Mouse (Mus musculus): ENCODE data around the gene Lsm12. TPM values are rescaled to one million over a fixed set of nuclear protein-coding genes. Genes with fewer than 3 reads are reported as not detected.

Lsm12 gene
- polyA plus RNA-seq, 1 experiment, result 93.7 TPM

DNA sequence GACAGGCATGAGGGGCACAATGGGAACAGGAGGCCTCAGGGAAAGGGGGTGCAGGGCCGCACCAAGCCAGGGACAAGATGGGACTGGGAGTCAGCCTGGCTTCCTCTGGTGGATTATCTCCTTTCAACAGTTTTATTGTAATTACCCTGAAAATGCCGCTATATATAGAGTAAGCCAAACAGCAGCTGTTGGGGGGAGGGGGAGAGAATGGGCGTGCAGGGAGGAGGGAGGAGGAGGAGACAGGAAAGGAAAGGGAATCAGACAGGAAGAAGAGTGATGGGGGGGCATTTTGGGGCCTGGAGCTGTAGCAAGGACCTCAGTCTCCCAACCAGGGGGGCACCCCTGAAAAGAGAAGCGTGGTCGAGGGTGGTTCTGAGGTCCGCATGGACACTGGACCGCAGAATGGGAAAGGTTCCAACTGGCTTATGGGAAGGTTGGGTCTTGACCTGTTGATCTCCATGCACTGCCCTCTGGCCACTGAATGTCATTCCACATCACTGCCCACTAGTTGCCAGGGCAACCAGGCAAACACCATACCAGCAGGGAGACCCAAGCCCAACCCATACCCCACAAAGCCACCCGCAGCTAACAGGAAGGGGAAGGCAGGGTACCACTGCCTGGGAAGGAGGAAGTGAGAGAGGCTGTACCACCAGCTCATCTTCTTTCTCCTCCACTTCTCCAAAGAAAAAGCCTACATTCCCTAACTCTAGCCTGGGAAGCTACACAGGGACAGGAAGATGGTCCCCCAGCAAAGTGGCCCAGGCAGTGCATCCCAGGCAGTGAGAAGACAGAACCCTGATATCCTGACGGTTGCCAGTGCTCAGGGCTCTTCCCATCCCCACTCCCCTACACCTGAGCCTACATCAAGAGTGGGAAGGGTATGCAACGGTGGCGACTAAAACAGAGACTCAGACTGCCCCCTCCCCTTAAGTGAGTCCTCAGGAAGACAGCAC lies 23.0 kb upstream of the Lsm12 start:
- H3K27ac ChIP-seq (replicated peaks; ENCODE audit: low read depth, low read length), result peak overlapping the region; percentile 66
- no peak overlapping the region for H3K4me3 ChIP-seq (ENCODE audit: insufficient read depth, low read depth, low read length)
- H3K4me1 ChIP-seq (ENCODE audit: control insufficient read depth, insufficient read depth, insufficient read length, low read length), result peaks cover 30% of the 10 kb centered on the region

DNA sequence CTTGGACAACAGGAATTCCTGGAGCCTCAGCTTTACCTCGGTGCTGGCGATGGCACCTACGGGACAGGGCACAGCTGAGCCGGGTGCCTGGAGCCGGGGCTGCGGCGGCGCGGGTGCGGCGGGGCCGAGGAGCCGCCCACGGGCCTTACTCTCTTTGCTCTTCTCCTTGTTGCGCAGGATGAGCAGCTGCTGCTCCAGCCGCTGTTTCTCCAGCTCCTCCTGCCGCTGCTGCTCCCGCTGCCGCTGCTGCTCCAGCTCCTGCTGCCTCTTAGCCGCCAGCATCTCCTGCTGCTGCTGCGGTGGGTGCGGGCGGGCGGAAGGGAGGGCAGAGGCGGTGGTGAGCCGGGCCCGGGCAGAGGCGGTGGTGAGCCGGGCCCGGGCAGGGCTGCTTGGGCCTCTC lies 21.4 kb upstream of the Lsm12 start:
- Histone ChIP-seq H3K27ac (replicated peaks; ENCODE audit: low read depth, low read length) (no peak overlapping the region), H3K4me1 (ENCODE audit: control insufficient read depth, insufficient read depth, insufficient read length, low read length) (peaks cover 28% of the 10 kb centered on the region), H3K4me3 (ENCODE audit: insufficient read depth, low read depth, low read length) (no peak overlapping the region)

DNA sequence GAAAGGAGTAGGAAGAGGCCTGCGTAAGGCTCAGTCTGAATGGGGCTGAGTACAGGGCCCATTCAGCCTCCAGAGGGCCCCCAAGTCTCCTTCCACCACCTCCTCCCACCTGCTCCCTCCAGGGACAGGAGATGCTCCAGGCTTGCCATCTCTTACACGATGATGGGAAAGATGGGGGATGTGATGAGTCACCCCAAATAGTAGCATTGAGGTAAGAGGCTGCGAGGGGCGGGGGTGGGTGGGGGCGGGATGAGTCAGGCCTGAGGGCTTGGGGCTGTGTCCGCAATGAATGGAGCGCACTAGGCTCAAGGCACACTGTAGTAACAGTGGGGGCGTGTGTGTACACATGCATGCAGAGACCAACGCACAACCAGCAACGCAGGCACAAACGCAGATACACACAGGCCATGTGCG lies 16.3 kb upstream of the Lsm12 start:
- no peaks in the 10 kb centered on the region for H3K4me1 ChIP-seq (ENCODE audit: control insufficient read depth, insufficient read depth, insufficient read length, low read length)
- H3K27ac ChIP-seq (replicated peaks; ENCODE audit: low read depth, low read length), result no peak overlapping the region
- H3K4me3 ChIP-seq (ENCODE audit: insufficient read depth, low read depth, low read length), result no peak overlapping the region

DNA sequence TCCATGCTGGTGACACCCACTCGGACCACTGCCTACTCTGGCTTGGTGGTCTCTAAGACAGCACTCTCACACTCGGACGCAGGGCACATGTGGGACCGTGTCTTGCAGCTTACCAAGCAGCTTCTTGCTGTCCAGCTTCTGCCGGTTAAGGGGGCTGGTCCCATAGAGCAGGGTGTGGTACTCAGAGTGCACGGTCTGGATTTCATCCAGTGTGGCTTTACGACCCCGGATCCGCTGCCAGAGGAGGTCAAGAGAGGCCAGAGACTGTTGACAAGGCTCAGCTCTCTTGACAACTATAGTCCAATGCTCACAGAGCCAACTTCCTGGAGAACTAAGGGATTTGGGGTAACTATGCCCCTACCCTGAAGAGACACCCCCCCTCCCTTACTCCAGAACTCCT lies 14.8 kb upstream of the Lsm12 start:
- H3K4me3 ChIP-seq (ENCODE audit: insufficient read depth, low read depth, low read length), result no peak overlapping the region
- no peak overlapping the region for H3K27ac ChIP-seq (replicated peaks; ENCODE audit: low read depth, low read length)
- no peaks in the 10 kb centered on the region for H3K4me1 ChIP-seq (ENCODE audit: control insufficient read depth, insufficient read depth, insufficient read length, low read length)

DNA sequence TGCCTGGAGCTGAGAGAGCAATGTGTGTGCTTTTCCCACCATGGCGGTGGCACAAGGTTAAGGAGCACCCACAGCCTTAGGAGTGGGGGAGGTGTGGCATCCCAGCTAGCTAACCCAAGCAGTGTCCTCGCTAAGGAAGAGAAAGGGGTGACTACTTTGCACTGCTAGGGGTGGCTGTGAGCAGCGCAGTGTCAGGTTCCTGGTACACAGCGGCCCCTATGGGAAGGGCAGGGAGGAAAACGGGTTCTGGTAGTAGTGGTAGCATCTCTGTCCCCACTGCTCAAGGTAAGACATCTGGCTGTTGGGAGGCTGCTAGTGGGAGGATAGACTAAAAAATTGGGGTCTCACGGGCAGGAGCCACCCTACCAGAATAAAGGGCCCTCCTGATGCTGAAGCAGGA lies 13.1 kb upstream of the Lsm12 start:
- Histone ChIP-seq H3K27ac (replicated peaks; ENCODE audit: low read depth, low read length) (no peak overlapping the region), H3K4me1 (ENCODE audit: control insufficient read depth, insufficient read depth, insufficient read length, low read length) (no peaks in the 10 kb centered on the region), H3K4me3 (ENCODE audit: insufficient read depth, low read depth, low read length) (no peak overlapping the region)

DNA sequence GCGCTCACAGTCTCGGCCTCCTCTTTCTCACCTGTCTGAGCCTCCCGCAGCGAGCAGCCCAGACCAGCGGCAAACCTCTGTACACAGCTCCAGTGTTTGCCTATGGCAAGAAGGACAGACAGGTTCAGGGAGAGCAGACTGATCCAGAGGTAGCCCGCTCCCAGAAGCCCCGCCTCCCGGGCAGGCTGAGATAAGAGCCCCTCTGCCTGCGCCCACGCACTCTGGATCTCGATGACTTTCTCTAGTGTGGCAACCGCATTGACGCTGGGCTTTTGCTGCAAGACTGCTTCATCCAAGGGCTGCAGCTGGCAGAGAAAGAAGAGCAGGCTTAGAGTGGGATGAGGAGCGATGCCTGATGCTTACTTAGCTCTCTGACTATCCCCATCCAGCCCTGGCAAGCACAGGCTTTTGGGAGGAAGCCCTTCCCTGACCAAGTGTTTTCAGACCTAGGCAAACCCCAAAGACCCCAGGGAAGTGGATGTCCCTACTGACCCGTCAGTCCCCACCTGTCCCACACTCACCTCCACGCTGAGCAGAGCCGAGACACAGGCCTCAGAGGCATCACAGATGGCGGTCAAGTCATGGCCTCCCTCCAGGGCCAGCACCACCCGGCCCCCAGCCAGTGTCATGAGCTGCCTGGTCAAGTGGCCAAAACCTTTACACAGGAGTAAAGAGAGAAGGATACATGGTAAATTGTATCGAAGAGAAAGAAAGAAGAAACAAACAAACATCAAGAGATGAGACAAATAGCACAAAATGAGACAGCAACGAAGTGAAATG lies 11.1 kb upstream of the Lsm12 start:
- H3K27ac ChIP-seq (replicated peaks; ENCODE audit: low read depth, low read length), result no peak overlapping the region
- H3K4me1 ChIP-seq (ENCODE audit: control insufficient read depth, insufficient read depth, insufficient read length, low read length), result no peaks in the 10 kb centered on the region
- no peak overlapping the region for H3K4me3 ChIP-seq (ENCODE audit: insufficient read depth, low read depth, low read length)

DNA sequence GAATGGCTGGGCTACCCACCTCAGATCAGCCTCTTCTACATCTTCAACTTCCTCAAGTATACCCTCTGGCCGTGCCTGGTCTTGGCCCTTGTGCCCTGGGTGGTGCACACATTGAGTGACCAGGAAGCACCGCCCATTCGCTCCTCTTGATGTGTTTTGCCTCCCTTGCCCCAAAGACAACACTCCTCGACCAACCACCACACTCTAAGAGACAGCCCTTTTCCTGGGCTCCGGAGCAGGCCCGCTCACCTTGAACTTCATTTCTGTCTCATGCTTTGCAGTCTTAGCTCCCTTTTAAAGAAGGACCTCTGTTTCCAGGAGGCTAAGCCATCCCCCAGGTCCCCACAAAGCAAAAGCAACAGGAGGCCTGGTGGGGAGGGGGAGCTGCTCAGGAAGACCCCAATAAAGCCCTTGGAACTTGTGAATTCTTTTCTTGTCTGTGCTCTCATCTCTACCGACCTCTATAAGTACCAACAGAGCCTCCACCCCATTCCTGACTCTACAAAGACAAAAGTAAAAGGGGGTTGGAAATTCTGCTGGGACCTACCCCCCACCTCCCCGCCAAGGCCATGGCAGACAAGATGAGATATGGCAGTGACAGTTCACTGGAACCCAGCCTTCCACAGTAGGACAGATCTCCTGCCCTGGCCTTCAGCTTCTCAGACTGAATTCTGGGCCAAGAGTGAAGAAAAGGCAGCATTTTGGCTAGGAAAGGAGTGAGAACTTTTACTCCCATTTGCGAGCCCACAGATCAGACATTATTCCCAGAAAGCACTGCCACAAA lies 8.8 kb upstream of the Lsm12 start:
- Histone ChIP-seq H3K4me1 (ENCODE audit: control insufficient read depth, insufficient read depth, insufficient read length, low read length) (no peaks in the 10 kb centered on the region), H3K4me3 (ENCODE audit: insufficient read depth, low read depth, low read length) (no peak overlapping the region), H3K27ac (replicated peaks; ENCODE audit: low read depth, low read length) (no peak overlapping the region)

DNA sequence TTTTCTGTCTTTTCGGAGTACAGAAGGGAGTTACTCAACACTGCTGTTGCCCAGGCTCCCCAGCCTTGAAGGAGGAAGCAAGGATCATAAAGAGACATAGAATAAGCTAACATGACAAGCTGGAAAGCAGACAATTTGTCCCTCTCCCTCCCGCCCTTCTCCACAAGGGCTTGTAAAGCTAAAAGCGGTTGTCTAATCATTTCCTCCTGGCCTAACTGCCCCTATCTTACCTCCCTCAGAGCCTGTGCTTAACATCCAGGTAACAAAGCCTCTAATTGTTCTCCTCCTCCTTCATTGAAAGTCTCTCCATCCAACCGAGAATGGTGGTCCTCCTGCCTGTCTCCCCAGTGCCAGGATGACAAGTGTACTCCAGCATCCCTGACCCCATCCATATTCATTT lies 5.8 kb upstream of the Lsm12 start:
- Histone ChIP-seq H3K4me1 (ENCODE audit: control insufficient read depth, insufficient read depth, insufficient read length, low read length) (no peaks in the 10 kb centered on the region), H3K27ac (replicated peaks; ENCODE audit: low read depth, low read length) (no peak overlapping the region), H3K4me3 (ENCODE audit: insufficient read depth, low read depth, low read length) (no peak overlapping the region)

DNA sequence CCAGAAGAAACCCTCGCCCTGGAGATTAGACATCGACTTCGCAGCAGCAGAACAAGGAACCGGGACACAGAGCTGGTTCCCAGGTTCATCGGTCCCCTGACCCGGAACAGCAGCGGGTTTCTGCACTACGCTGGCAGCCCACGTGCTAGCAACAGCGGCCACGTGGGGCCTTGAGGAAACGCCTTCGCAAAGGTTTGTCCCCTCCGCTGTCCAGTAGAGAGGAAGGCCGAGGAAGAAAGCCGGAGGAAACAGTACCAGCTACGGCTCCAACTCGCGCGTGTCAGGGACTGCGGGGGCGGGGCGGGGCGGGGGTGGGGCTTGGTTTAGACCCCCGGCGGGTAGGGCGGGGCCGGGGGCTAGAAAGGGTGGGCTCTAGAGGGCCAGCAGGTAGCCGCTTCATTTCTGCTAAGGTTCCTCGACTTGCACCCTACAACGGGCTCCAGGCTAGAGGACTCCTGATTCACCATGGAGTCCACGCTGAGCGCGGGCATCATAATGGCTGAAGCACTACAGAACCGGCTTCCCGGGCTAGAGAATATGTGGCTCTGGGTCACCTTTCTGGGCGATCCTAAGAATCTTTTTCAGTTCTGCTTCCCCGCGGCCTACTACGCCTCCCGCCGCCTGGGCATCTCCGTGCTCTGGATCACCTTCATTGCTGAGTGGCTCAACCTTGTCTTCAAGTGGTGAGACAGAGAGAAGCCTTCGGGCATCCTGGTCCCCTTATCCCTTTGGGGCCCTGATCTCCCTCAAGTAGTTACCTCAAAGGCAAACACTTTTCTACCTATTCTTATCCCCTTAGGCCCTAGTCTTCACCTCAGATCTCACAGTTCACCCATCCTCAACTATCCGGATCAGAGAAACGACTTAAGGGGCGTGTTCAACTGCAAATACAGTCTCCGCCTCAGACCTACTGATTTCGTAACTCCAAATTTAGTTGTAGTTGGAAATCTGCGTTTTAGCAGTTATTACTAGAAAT lies 4.7 kb upstream of the Lsm12 start, which contains the start of gene G6pc3:
G6pc3 (plus strand) TSS at position 160 of the 976 bp plus-strand sequence.
- Histone ChIP-seq H3K4me1 (ENCODE audit: control insufficient read depth, insufficient read depth, insufficient read length, low read length) (no peaks in the 10 kb centered on the region), H3K4me3 (ENCODE audit: insufficient read depth, low read depth, low read length) (peak within 1 kb of the TSS; percentile 65), H3K27ac (replicated peaks; ENCODE audit: low read depth, low read length) (peak within 1 kb of the TSS; percentile 23; the same call in 1 of the 2 replicates)

DNA sequence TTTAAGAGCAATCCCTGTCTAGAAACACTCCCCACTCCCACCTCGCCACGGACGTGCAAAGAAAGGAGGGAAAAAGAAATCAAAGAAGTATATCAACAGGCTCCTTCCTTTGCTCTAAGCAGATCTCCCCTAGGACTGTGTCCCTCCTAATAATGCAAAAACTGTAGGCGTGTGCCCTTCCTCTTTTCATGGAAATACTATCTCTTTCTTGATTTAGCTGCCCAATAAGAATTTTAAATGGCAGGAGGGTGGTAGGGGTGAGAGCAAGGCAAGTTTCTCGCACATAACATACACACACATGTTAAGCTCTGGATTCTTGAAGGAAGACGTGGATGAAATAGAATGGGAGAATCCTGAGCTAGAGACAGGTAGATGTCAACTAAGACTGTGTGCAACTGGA lies 3.9 kb upstream of the Lsm12 start:
- peak overlapping the region; percentile 23; the same call in 1 of the 2 replicates for H3K27ac ChIP-seq (replicated peaks; ENCODE audit: low read depth, low read length)
- H3K4me1 ChIP-seq (ENCODE audit: control insufficient read depth, insufficient read depth, insufficient read length, low read length), result 0 out of 2 replicates have a peak, but pooled peaks cover 3% of the 10 kb centered on the region
- H3K4me3 ChIP-seq (ENCODE audit: insufficient read depth, low read depth, low read length), result peak overlapping the region; percentile 52

DNA sequence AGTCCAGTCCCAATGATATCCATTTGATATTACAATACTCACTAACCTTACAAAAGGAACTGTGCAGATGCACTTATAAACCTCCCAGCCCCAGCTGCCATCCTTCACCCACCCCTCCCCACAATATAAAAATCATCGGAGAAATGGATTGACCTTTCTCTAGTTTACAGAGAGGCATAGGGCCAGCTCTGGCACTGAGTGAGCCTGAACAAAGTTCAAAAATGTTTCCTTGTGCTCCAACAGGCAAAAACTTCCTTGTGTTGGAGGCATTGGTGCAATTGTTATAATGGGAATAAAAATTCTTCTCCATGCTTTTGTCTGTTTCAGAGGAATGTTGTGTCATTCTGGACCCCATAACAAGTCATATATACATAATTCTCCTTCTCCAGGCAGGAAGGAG lies 1.1 kb upstream of the Lsm12 start:
- Histone ChIP-seq H3K4me1 (ENCODE audit: control insufficient read depth, insufficient read depth, insufficient read length, low read length) (0 out of 2 replicates have a peak, but pooled peaks cover 7% of the 10 kb centered on the region), H3K27ac (replicated peaks; ENCODE audit: low read depth, low read length) (no peak overlapping the region)

DNA sequence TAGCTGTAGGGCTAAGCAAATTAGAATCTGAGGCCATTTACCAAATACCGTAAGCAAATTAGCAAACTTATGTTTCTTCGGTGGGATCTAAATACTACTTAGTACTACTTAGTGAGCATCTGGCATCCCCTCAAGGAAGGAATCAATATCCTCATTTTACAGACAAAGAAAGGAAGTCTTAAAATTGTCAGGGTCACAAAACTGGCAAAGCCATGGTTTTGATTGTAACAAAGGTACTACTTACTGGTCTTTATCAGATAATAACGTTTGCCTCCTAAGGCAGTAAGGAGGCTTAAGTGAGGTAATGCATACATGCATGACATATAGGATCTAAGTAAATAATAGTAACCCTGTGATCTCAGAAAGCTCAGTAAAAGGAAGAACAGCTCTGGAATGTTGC lies 581 bp upstream of the Lsm12 start:
- Histone ChIP-seq H3K4me3 (ENCODE audit: insufficient read depth, low read depth, low read length) (no peak overlapping the region), H3K27ac (replicated peaks; ENCODE audit: low read depth, low read length) (no peak overlapping the region)

More for the DNA sequence above, 1.1 kb upstream of the Lsm12 start:
- no peak overlapping the region for H3K4me3 ChIP-seq (ENCODE audit: insufficient read depth, low read depth, low read length)

DNA sequence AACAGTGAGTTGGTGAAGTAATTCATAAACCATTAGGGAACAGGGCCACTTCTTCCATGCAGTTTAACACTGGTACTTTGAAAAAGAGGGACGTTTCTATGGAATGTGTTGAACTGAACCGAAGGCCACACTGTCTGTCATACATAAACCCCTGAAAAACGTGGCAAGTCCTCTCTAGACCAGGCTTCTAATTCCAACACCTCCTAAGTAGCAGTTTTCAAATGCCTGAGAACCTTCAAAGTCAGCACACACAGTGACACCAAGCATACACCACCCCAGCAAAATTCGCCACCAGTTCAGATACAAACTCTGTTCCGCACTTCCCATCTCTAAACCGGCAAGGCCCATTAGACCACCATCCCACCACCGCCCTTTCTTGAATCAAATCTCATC lies 847 bp downstream of the Lsm12 start:
- H3K27ac ChIP-seq (replicated peaks; ENCODE audit: low read depth, low read length), result peak overlapping the region; percentile 59
- H3K4me1 ChIP-seq (ENCODE audit: control insufficient read depth, insufficient read depth, insufficient read length, low read length), result 0 out of 2 replicates have a peak, but pooled peaks cover 7% of the 10 kb centered on the region
- peak overlapping the region; percentile 95 for H3K4me3 ChIP-seq (ENCODE audit: insufficient read depth, low read depth, low read length)

More for the DNA sequence above, 581 bp upstream of the Lsm12 start:
- 0 out of 2 replicates have a peak, but pooled peaks cover 7% of the 10 kb centered on the region for H3K4me1 ChIP-seq (ENCODE audit: control insufficient read depth, insufficient read depth, insufficient read length, low read length)

DNA sequence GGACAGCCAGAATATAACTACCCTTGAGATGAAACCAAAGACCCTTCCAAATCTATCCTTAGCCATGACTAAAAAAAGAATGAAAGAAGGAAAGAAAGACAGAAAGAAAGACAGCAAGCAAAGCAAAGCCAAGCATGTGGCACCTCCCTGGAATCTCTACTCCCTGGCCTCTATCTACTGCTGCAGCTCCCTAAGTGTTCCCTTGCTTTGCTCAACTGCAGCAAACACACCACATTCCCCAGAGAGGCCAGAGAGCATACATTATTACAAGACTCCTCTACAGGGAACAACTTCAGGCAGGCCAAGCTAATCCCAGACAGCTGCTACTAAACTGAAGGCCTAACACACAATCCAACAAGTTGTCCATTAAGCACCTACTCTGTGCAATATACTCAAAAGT lies 5.3 kb downstream of the Lsm12 start:
- H3K27ac ChIP-seq (replicated peaks; ENCODE audit: low read depth, low read length), result no peak overlapping the region

More for the DNA sequence above, 5.3 kb downstream of the Lsm12 start:
- H3K4me1 ChIP-seq (ENCODE audit: control insufficient read depth, insufficient read depth, insufficient read length, low read length), result 0 out of 2 replicates have a peak, but pooled peaks cover 7% of the 10 kb centered on the region
- H3K4me3 ChIP-seq (ENCODE audit: insufficient read depth, low read depth, low read length), result no peak overlapping the region

All from brown adipose tissue, adult 24 weeks (tissue).